Mouse (Mus musculus): ENCODE results near the gene Olfr1305.

The Olfr1305 gene

GRCm38 (mm10) chr2:111877049-111877448 is at the start of gene Olfr1305:
Olfr1305 (minus strand) TSS chr2:111877149.
- no peak for DNase-seq

GRCm38 (mm10) chr2:111916171-111916570 is 39.2 kb upstream of the Olfr1305 start, which contains the start of gene Olfr1306:
Olfr1306 (minus strand) TSS chr2:111916271.
- no peak for DNase-seq

- no peak for DNase-seq
Measured at GRCm38 (mm10) chr2:111820240-111820639, 56.7 kb downstream of the Olfr1305 start, which contains the start of gene Olfr1303. Olfr1303 (minus strand) TSS chr2:111820340.

Data from kidney, adult 18-20 months (tissue).